Mouse (Mus musculus) lung, postnatal 10 days (tissue): ENCODE measurements around the gene Ankrd23.

Experiments used
- DNase-seq: peaks from one replicate; pipeline ENCODE4 v3.0.0; 2021

The Ankrd23 gene

GRCm38 (mm10) chr1:36512089-36512965 is 24.4 kb downstream of the Ankrd23 start:
- DNase-seq = peak; percentile 36

GRCm38 (mm10) chr1:36511289-36512021 is 25.2 kb downstream of the Ankrd23 start, which contains the start of gene Cnnm3:
Gene Cnnm3 (plus strand): TSS chr1:36511867.
- peak; percentile 100 for DNase-seq

GRCm38 (mm10) chr1:36508238-36508637 is 28.4 kb downstream of the Ankrd23 start:
- DNase-seq = peak; percentile 18

GRCm38 (mm10) chr1:36501261-36501660 is 35.4 kb downstream of the Ankrd23 start:
- peak; percentile 76 for DNase-seq

GRCm38 (mm10) chr1:36497312-36497711 is 39.4 kb downstream of the Ankrd23 start:
- DNase-seq = no peak

GRCm38 (mm10) chr1:36496719-36497118 is 40.0 kb downstream of the Ankrd23 start:
- peak; percentile 38 for DNase-seq

- DNase-seq = no peak
Measured at GRCm38 (mm10) chr1:36493299-36493698, 43.4 kb downstream of the Ankrd23 start.

GRCm38 (mm10) chr1:36492416-36493139 is 44.1 kb downstream of the Ankrd23 start:
- peak; percentile 83 for DNase-seq

- DNase-seq = no peak
Measured at GRCm38 (mm10) chr1:36489661-36490060, 47.0 kb downstream of the Ankrd23 start.

GRCm38 (mm10) chr1:36487111-36487510 is 49.6 kb downstream of the Ankrd23 start:
- DNase-seq = no peak

GRCm38 (mm10) chr1:36485080-36485479 is 51.6 kb downstream of the Ankrd23 start:
- no peak for DNase-seq

- DNase-seq = no peak
Measured at GRCm38 (mm10) chr1:36483825-36484224, 52.9 kb downstream of the Ankrd23 start.
